Mouse (Mus musculus) ES-E14 (cell line): ENCODE results near the gene Disc1.

Experiments used
- CHD2 ChIP-seq: IDR thresholded peaks from 2 replicates; pipeline ENCODE4 v1.6.1; 2014; ENCODE audit warnings: mild to moderate bottlenecking, low read depth, low read length, inconsistent platforms
- HCFC1 ChIP-seq: IDR thresholded peaks from 2 replicates; pipeline ENCODE4 v1.6.1; 2012; ENCODE audit warnings: low read length, inconsistent platforms, borderline replicate concordance; ENCODE audit not compliant: insufficient read depth
- MAFK ChIP-seq: IDR thresholded peaks from 2 replicates; pipeline ENCODE4 v1.6.1; 2014; ENCODE audit warnings: mild to moderate bottlenecking, low read depth, low read length, inconsistent platforms; ENCODE audit not compliant: insufficient read depth
- ZC3H11A ChIP-seq: IDR thresholded peaks from 2 replicates; pipeline ENCODE4 v1.6.1; 2012; ENCODE audit warnings: low read depth, mild to moderate bottlenecking, inconsistent platforms, low read length, borderline replicate concordance
- ZNF384 ChIP-seq: IDR thresholded peaks from 2 replicates; pipeline ENCODE4 v1.6.1; 2012; ENCODE audit warnings: low read depth, low read length, inconsistent platforms

DNA sequence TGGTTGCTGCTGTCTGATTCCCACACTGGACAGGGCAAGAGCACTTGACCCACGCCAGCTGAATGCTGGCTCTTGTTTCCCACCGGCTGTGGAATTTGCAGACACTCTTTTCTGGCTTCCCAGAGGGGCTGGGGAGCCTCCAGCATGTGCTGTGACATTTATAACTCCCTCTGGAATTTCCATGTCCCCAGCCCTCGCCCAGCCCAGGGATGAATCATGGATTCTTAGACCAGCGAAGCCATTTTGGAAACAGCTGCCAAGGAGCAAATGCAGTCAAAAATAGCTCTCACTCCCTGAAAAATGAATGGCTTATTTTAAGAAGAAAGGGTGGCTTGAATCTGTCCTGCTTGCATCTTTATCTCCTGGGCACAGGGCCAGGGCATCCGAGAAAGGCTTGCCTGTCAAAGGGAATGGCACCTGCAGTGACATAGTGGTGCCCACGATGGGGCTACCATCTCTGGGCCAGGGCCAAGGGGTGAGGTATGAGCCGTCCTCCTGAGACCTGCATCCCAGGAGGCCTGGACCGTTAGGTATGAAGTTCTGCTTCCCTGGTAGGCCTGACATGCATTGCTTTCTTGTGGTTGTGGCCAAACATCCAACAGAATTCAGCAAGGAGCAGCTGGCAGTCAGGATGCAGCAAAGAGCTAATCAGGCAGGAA is 239.1 kb downstream of the Disc1 start:
- TF ChIP-seq HCFC1 = no peak
- TF ChIP-seq ZC3H11A = no peak
- TF ChIP-seq CHD2 = no peak
- no peak for TF ChIP-seq MAFK
- TF ChIP-seq ZNF384 = no peak
